Mouse (Mus musculus): ENCODE data around the gene Olfr1145.

Gene Olfr1145

DNA sequence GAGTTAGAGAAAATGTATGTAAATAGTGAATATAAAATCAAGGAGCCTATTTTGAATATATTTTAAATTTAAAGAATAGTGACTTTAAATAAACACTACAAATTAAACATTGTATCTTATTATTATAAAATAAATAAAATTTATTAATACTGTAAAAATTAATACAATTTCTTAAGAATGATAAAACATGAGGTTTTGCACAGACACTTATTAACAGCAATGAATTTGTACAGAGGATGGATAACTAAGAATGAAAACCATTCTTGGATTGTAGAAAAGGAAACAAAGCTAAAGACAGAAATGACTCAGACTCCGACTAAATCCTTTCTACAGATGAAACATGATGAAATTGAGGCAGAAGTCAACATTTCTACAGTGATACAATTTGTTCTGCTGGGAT, at the start of gene Olfr1145:
TSS of gene Olfr1145 (plus strand) at position 301 of the 400 bp plus-strand sequence.
- DNase-seq (ENCODE audit: low spot score), result no peak

DNA sequence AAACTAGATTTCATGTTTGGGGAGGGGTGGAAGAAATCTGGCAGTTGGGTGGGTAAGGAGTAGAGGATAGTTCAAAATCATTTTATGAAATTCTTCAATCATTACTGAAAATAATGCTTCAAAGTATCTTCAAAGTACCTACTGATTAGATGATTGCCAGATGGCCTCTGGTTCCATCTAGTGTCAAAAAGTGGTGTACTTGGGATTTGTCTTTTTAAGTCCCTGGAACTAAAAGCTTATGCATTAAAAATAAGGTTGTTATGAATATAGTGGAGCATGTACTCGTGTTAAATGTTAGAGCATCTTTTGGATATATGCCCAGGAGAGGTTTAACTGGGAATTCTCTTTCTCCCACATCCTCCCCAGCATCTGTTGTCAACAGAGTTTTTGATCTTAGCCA, 33.5 kb upstream of the Olfr1145 start:
- DNase-seq (ENCODE audit: low spot score), result no peak

DNA sequence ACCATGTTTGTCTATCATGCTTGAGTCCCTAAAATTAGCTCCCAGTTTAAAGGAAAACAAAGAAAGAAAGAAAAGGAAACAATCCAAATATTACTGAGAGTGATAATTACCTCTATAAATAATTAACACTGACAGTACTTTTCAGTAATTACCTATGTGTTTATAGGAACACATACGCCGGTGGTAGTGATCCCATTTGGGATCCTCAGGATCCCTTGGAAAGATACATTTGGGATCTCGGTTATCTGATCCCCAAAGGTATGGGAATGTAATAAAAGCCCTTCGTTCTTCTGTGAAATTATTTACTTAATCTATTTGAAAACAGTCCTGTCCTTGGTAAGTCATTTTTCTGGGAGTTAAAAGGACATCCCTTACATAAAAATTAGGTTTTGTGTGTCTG, 30.4 kb upstream of the Olfr1145 start, which contains the start of gene Olfr152:
TSS of gene Olfr152 (plus strand) at position 301 of the 400 bp plus-strand sequence.
- no peak for DNase-seq (ENCODE audit: low spot score)

DNA sequence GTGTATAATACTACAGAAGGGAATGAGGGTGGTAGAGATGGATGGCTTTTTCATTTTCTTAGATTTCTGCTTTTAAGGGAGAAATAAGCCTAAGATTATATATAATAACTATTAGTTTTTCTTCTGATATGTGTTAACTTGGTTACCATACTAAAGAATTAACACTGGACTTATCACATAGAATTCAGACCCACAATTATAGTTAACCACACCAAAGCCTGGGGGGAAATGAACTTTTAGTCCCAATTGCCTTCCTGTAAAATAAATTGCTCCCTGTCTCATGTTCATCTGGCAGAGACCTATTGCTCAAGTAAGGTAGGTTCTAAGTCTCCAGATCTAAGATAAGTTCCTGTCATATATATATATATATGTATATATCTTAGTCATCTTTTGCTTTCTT, 9.3 kb upstream of the Olfr1145 start, which contains the start of gene Olfr1143:
TSS of gene Olfr1143 (plus strand) at position 301 of the 400 bp plus-strand sequence.
- DNase-seq (ENCODE audit: low spot score), result no peak

DNA sequence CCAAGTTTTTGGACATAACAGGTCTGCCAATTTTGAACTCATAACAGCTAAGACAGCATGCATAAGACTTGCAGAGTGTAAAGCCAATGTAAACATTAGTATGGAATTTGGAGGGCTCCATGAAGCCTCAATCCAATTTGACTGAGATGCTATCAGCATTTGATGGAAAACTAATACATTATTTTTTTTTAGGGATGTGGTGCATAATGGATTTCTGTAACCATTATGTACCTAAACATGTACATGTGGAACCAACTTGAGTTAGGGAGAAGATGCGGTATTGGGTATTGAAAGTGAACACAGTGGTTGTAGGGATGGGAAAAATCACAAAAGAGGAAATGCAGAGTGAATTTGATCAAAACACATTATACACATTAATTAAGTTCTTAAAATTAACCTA, 20.6 kb downstream of the Olfr1145 start, which contains the start of gene Olfr1148:
TSS of gene Olfr1148 (plus strand) at position 301 of the 400 bp plus-strand sequence.
- no peak for DNase-seq (ENCODE audit: low spot score)

DNA sequence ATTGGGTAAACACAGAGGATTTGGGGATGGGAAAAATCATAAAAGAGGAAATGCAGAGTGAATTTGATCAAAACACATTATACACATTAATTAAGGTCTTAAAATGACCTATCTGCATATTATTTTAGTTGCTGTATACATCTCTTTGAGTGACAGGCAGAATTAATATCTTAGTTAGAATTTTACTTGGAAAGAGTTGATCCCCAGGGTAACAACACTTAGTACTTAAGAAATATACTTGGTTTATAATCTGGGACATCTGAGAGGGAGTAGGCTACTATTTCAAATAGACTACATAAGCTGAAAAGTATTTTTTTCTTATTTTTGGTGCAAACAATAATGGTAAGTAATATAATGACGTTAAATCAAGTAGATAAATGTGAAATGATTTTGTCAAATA, 34.1 kb downstream of the Olfr1145 start, which contains the start of gene Olfr1150-ps1:
TSS of gene Olfr1150-ps1 (plus strand) at position 301 of the 400 bp plus-strand sequence.
- DNase-seq (ENCODE audit: low spot score), result no peak

DNA sequence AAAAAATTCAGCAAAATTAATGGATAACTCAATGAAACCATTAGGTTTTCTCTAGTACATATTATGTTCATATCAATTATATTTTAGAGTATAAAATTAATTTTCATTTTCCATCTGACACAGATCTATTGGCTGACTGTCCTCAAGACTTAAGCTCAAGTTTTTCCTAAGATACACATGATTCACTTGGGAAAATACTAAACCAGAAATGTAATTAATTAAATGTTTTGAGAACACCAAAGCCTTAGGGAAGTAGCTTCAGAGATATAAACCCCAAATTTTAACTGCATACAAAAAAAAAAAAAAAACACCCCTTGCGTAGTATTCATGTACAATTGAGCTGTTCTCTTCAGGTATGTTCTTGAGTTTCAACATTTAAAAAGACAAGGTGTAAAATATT, 45.9 kb downstream of the Olfr1145 start, which contains the start of gene Olfr1151:
TSS of gene Olfr1151 (plus strand) at position 301 of the 400 bp plus-strand sequence.
- no peak for DNase-seq (ENCODE audit: low spot score)

Measured in testis, postnatal 10 days (tissue).